Mouse (Mus musculus) intestine, embryonic 14.5 days (tissue): ENCODE data around the gene Zrsr2. TPM values are rescaled to one million over a fixed set of nuclear protein-coding genes. Genes with fewer than 3 reads are reported as not detected.

ENCODE experiments used
- ATAC-seq: fragments of 200-750 bp; cut with Nextera tagmentation; replicated peaks from 2 replicates; pipeline ENCODE4 v1.8.0; 2017; ENCODE audit warnings: low read depth, moderate number of reproducible peaks, moderate TSS enrichment, moderate library complexity; ENCODE audit not compliant: low FRiP score, low TSS enrichment
- DNase-seq: peaks from one replicate; pipeline ENCODE4 v3.0.0-alpha.2; 2018; ENCODE audit warnings: low spot score
- H3K27ac ChIP-seq: fragments of 300-500 bp; sonication (generic); 2 replicates; pipeline ENCODE4 v1.5.1; 2014; ENCODE audit warnings: low read depth, mild to moderate bottlenecking, control low read depth
- H3K27me3 ChIP-seq: fragments of 300-500 bp; sonication (generic); replicated peaks from 2 replicates; pipeline ENCODE4 v1.6.1; 2014; ENCODE audit warnings: low read length, control low read depth; ENCODE audit not compliant: control insufficient read depth, insufficient read depth
- H3K36me3 ChIP-seq: fragments of 300-500 bp; sonication (generic); 2 replicates; pipeline ENCODE4 v1.6.1; 2014; ENCODE audit warnings: low read length, control low read depth; ENCODE audit not compliant: control insufficient read depth, insufficient read depth
- H3K4me1 ChIP-seq: fragments of 300-500 bp; sonication (generic); replicated peaks from 2 replicates; pipeline ENCODE4 v1.6.1; 2014; ENCODE audit warnings: low read length, control low read depth, mixed read lengths; ENCODE audit not compliant: control insufficient read depth, insufficient read depth
- H3K4me2 ChIP-seq: fragments of 300-500 bp; sonication (generic); 2 replicates; pipeline ENCODE4 v1.6.1; 2014; ENCODE audit warnings: low read length
- H3K4me3 ChIP-seq: fragments of 300-500 bp; sonication (generic); 2 replicates; pipeline ENCODE4 v1.5.1; 2014; ENCODE audit warnings: low read depth, low read length, control low read depth, mixed read lengths
- H3K9ac ChIP-seq: fragments of 300-500 bp; sonication (generic); 2 replicates; pipeline ENCODE4 v1.6.1; 2014; ENCODE audit warnings: mild to moderate bottlenecking, low read length
- H3K9me3 ChIP-seq: fragments of 300-500 bp; sonication (generic); 2 replicates; pipeline ENCODE4 v1.6.1; 2016; ENCODE audit warnings: low read length, control low read depth; ENCODE audit not compliant: control insufficient read depth
- WGBS: fragments of 180-500 bp; shearing (Covaris S2); extraction: QIAGEN DNeasy Blood & Tissue Kit; methylation state at CpG from one replicate; pipeline ENCODE4 v1.1.7; 2014; 5-methylcytosine and 5-hydroxymethylcytosine counted together
- polyA plus RNA-seq: library from polyadenylated mRNA; unstranded; fragments of >200 nt; fragmentation: Nextera tagmentation; extraction: Ambion mirVana; gene quantifications from 2 replicates; pipeline ENCODE4 v1.2.1, GENCODE M21; 2014

The Zrsr2 gene
- polyA plus RNA-seq, 1 experiment from 2014 or later, result 49.3 TPM

DNA sequence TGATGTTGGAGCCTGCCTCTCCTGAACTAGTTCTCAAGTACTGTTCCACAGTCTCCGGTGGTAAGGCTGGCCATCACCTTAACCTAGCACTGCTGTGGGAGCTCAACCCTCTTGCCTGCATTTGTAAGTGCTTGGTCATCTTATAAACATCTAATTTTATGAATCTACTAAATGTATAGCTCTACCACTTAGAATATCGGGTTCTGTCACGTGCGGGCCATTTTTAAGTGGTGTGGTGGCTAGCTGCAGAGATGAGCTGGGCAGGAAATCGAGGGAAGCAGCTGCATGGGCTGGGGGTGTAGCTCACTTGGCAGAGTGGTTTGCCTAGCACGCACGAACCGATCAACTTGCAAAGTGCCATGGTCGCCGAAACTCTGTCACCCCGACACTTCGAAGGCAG lies 1.1 kb downstream of the Zrsr2 start:
- ATAC-seq (peak; percentile 7; the same call in 1 of the 2 replicates), DNase-seq (no peak)
- Histone ChIP-seq H3K4me3 (peak overlapping the region; percentile 48), H3K27me3 (no peaks in the 10 kb centered on the region), H3K27ac (peak overlapping the region; percentile 91), H3K4me1 (no peaks in the 10 kb centered on the region), H3K36me3 (peaks cover 29% of the 10 kb centered on the region), H3K4me2 (peak overlapping the region; percentile 47), H3K9ac (peak overlapping the region; percentile 77), H3K9me3 (no peaks in the 10 kb centered on the region)
- 28% methylated on average over 12 of the region's 12 CpGs for WGBS

GRCm38 (mm10) chrX:163951618-163952017 lies 6.8 kb downstream of the Zrsr2 start:
- 85% methylated on average over 1 of the region's 1 CpGs for WGBS
- Histone ChIP-seq H3K4me1 (no peaks in the 10 kb centered on the region), H3K36me3 (peaks cover 63% of the 10 kb centered on the region), H3K4me2 (no peak overlapping the region), H3K9me3 (no peaks in the 10 kb centered on the region), H3K27ac (no peak overlapping the region), H3K9ac (no peak overlapping the region), H3K4me3 (no peak overlapping the region), H3K27me3 (no peaks in the 10 kb centered on the region)
- ATAC-seq (no peak), DNase-seq (no peak)

GRCm38 (mm10) chrX:163944381-163944780 lies 14.1 kb downstream of the Zrsr2 start:
- Histone ChIP-seq H3K27me3 (no peaks in the 10 kb centered on the region), H3K9ac (no peak overlapping the region), H3K36me3 (peaks cover 44% of the 10 kb centered on the region), H3K4me3 (no peak overlapping the region), H3K4me1 (no peaks in the 10 kb centered on the region), H3K4me2 (no peak overlapping the region), H3K9me3 (no peaks in the 10 kb centered on the region), H3K27ac (no peak overlapping the region)
- DNase-seq (no peak), ATAC-seq (no peak)
- WGBS, result 88% methylated on average over 3 of the region's 3 CpGs

- Histone ChIP-seq H3K4me2 (no peak overlapping the region), H3K9me3 (no peaks in the 10 kb centered on the region), H3K27me3 (no peaks in the 10 kb centered on the region), H3K36me3 (peaks cover 32% of the 10 kb centered on the region), H3K4me1 (no peaks in the 10 kb centered on the region), H3K9ac (no peak overlapping the region), H3K4me3 (no peak overlapping the region), H3K27ac (no peak overlapping the region)
- WGBS, result 86% methylated on average over 6 of the region's 6 CpGs
- DNase-seq, result no peak
- no peak for ATAC-seq
These were observed 19.9 kb downstream of the Zrsr2 start for GRCm38 (mm10) chrX:163938587-163938986.

DNA sequence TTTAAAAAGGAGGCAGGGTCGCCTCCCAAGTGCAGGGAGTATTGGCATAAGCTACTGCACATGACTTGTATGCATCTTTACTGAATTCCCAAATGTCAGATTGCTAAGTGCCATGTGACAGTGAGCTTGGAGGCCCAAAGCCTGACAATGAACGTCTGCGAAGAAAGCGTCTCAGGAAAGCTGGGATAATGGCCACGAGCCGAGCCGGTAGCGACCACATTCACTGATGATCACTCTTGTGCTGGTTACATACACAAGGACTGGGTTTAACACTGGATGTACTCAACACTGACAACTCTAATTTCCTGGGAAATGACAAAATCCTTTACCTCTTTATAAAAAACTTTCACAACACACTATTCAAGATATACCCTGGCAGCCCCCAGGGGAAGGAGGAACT lies 23.7 kb downstream of the Zrsr2 start:
- WGBS, result 85% methylated on average over 8 of the region's 8 CpGs
- no peak overlapping the region for H3K4me2 ChIP-seq
- H3K27me3 ChIP-seq, result 0 out of 2 replicates have a peak, but pooled peaks cover 4% of the 10 kb centered on the region
- no peak overlapping the region for H3K4me3 ChIP-seq
- no peaks in the 10 kb centered on the region for H3K9me3 ChIP-seq
- no peak overlapping the region for H3K9ac ChIP-seq
- H3K27ac ChIP-seq, result no peak overlapping the region
- peaks cover 13% of the 10 kb centered on the region for H3K36me3 ChIP-seq
- DNase-seq, result no peak
- no peak for ATAC-seq
- no peaks in the 10 kb centered on the region for H3K4me1 ChIP-seq

GRCm38 (mm10) chrX:163929550-163929949 lies 28.9 kb downstream of the Zrsr2 start:
- DNase-seq (no peak), ATAC-seq (no peak)
- Histone ChIP-seq H3K27ac (no peak overlapping the region), H3K4me3 (no peak overlapping the region), H3K27me3 (0 out of 2 replicates have a peak, but pooled peaks cover 4% of the 10 kb centered on the region), H3K9ac (no peak overlapping the region), H3K36me3 (no peaks in the 10 kb centered on the region), H3K4me1 (no peaks in the 10 kb centered on the region), H3K9me3 (no peaks in the 10 kb centered on the region), H3K4me2 (no peak overlapping the region)

DNA sequence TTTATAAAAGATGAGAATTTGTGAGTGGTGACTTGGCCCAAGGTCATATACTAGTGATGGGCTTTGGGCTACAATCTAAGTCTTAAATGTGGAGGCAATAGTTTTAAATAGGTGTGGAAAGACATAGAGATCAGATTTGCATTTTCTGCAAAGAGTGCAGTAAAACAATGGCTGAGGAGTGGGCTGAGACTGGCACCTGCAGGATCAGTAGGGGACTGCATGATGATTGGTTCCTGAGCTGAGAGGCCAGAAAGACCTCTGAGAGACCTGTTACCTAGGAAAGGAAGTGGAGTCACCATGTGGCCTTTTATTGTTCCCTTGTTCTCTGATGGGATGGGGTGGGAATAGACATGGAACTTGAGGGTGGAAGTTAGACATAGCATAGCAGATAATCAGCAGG lies 45.7 kb downstream of the Zrsr2 start:
- Histone ChIP-seq H3K9me3 (no peaks in the 10 kb centered on the region), H3K4me3 (no peak overlapping the region), H3K36me3 (no peaks in the 10 kb centered on the region), H3K4me2 (no peak overlapping the region), H3K27me3 (no peaks in the 10 kb centered on the region), H3K27ac (no peak overlapping the region), H3K9ac (no peak overlapping the region), H3K4me1 (0 out of 2 replicates have a peak, but pooled peaks cover 1% of the 10 kb centered on the region)
- ATAC-seq (no peak), DNase-seq (peak; percentile 51)

GRCm38 (mm10) chrX:163909381-163909780 lies 49.1 kb downstream of the Zrsr2 start:
- ATAC-seq, result peak; percentile 40
- WGBS, result 6% methylated on average over 15 of the region's 34 CpGs
- Histone ChIP-seq H3K4me3 (peak overlapping the region; percentile 47), H3K9me3 (no peaks in the 10 kb centered on the region), H3K4me1 (0 out of 2 replicates have a peak, but pooled peaks cover 3% of the 10 kb centered on the region), H3K4me2 (peak overlapping the region; percentile 52), H3K27me3 (no peaks in the 10 kb centered on the region), H3K9ac (peak overlapping the region; percentile 45), H3K36me3 (no peaks in the 10 kb centered on the region), H3K27ac (peak overlapping the region; percentile 70)
- DNase-seq, result no peak
